Mouse (Mus musculus) small intestine, adult 2 months (tissue): Measurements from ENCODE around the gene Tube1. TPM values are rescaled to one million over a fixed set of nuclear protein-coding genes. Genes with fewer than 3 reads are reported as not detected.

Experiments
- H3K27ac ChIP-seq: fragments of 200-500 bp; 2 replicates; pipeline ENCODE4 v1.5.1; 2012; ENCODE audit warnings: low read depth, low read length, control low read depth, inconsistent platforms; ENCODE audit not compliant: insufficient read depth
- H3K27me3 ChIP-seq: fragments of 200-500 bp; 2 replicates; pipeline ENCODE4 v1.6.1; 2012; ENCODE audit warnings: mild to moderate bottlenecking, moderate library complexity, low read length, inconsistent platforms; ENCODE audit not compliant: control insufficient read depth, insufficient read depth
- H3K36me3 ChIP-seq: fragments of 200-500 bp; 2 replicates; pipeline ENCODE4 v1.6.1; 2012; ENCODE audit warnings: mild to moderate bottlenecking, low read length, control low read depth, inconsistent platforms; ENCODE audit not compliant: control insufficient read depth, insufficient read depth
- H3K4me1 ChIP-seq: fragments of 200-500 bp; 2 replicates; pipeline ENCODE4 v1.6.1; 2012; ENCODE audit warnings: low read length, inconsistent platforms, mixed read lengths; ENCODE audit not compliant: control insufficient read depth, insufficient read depth, insufficient read length
- H3K4me3 ChIP-seq: fragments of 200-500 bp; 2 replicates; pipeline ENCODE4 v1.5.1; 2012; ENCODE audit warnings: low read depth, mild to moderate bottlenecking, control low read depth, inconsistent platforms, low read length, moderate library complexity
- CTCF ChIP-seq: fragments of 200-500 bp; IDR thresholded peaks from 2 replicates; pipeline ENCODE4 v1.5.1; 2012; ENCODE audit warnings: low read depth, mild to moderate bottlenecking, control low read depth, inconsistent platforms, low read length, moderate library complexity, mixed read lengths; ENCODE audit not compliant: insufficient replicate concordance, insufficient read length; ENCODE audit errors: extremely low read depth
- POLR2A ChIP-seq: fragments of 200-500 bp; IDR thresholded peaks from 2 replicates; pipeline ENCODE4 v1.6.1; 2012; ENCODE audit warnings: low read depth, mild to moderate bottlenecking, control low read depth, inconsistent platforms, low read length, moderate library complexity
- WGBS: fragments of 180-500 bp; shearing (Covaris S2); methylation state at CpG from one replicate; pipeline ENCODE4 v1.1.7; 2018; 5-methylcytosine and 5-hydroxymethylcytosine counted together
- polyA plus RNA-seq: library from polyadenylated mRNA; depleted of rRNA; stranded (reverse); fragments of >200 nt; gene quantifications from 2 replicates; pipeline ENCODE4 v1.2.3, GENCODE M21; 2012

Gene Tube1
- polyA plus RNA-seq, 1 experiment = 1.6 TPM

DNA sequence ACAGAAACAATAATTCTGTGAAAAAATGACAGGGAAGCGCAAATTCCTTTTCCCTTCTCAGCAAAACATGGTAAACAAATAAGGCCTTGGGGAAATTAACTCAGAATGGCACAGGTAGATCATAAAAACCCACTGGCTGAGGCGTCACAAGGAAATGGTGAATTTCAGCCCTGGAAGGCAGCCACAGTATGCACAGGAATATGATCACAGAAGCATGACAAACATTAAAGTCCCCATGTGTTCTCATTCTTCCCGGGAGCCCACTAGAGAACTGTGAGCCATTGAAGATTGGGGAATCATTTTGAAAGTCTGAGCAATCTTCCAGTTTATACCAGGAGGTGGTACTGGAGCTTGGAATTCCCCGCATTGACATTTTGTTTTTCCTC, 24.3 kb upstream of the Tube1 start:
- WGBS = 65% methylated on average over 4 of the region's 4 CpGs
- Histone ChIP-seq H3K27me3 (no peaks in the 10 kb centered on the region), H3K4me3 (no peak overlapping the region), H3K4me1 (no peaks in the 10 kb centered on the region), H3K36me3 (no peaks in the 10 kb centered on the region; the same call in 1 of the 2 replicates), H3K27ac (no peak overlapping the region)
- TF ChIP-seq CTCF (no peak), POLR2A (no peak)

GRCm38 (mm10) chr10:39121412-39121811, 12.4 kb upstream of the Tube1 start:
- no peaks in the 10 kb centered on the region for H3K4me1 ChIP-seq
- H3K36me3 ChIP-seq = no peaks in the 10 kb centered on the region
- H3K27ac ChIP-seq = no peak overlapping the region
- no peak overlapping the region for H3K4me3 ChIP-seq
- no peaks in the 10 kb centered on the region for H3K27me3 ChIP-seq
- 25% methylated on average over 4 of the region's 4 CpGs for WGBS
- no peak for TF ChIP-seq CTCF
- no peak for TF ChIP-seq POLR2A

DNA sequence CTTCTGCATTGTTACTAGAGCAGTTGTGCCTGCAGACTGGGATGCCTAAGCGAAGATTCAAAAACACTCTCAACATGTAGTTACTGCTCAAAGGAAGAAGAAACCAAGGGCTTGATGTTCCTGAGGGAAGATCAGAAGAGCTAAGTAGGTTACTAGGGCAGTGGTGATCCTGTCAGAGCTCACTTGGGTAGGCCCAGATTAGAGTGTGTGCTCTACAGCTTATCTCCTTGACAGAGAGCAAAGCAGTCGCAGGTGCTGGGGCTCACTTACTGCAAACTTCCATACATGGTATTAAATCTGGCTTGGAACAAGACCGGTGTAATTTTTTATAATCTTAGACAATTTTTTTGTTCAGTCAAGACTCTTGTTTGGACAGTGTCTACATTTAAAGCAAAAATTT, 4.0 kb downstream of the Tube1 start:
- peaks cover 2% of the 10 kb centered on the region; the same call in 1 of the 2 replicates for H3K36me3 ChIP-seq
- H3K27ac ChIP-seq = no peak overlapping the region
- WGBS = 87% methylated on average over 3 of the region's 3 CpGs
- no peaks in the 10 kb centered on the region for H3K27me3 ChIP-seq
- H3K4me3 ChIP-seq = no peak overlapping the region
- TF ChIP-seq CTCF = no peak
- no peak for TF ChIP-seq POLR2A
- H3K4me1 ChIP-seq = peaks cover 2% of the 10 kb centered on the region; the same call in 1 of the 2 replicates

GRCm38 (mm10) chr10:39138761-39139160, 5.0 kb downstream of the Tube1 start:
- Histone ChIP-seq H3K27me3 (no peaks in the 10 kb centered on the region), H3K36me3 (peaks cover 2% of the 10 kb centered on the region; the same call in 1 of the 2 replicates), H3K4me3 (no peak overlapping the region), H3K27ac (no peak overlapping the region), H3K4me1 (no peaks in the 10 kb centered on the region)
- 87% methylated on average over 6 of the region's 6 CpGs for WGBS
- no peak for TF ChIP-seq POLR2A
- no peak for TF ChIP-seq CTCF

DNA sequence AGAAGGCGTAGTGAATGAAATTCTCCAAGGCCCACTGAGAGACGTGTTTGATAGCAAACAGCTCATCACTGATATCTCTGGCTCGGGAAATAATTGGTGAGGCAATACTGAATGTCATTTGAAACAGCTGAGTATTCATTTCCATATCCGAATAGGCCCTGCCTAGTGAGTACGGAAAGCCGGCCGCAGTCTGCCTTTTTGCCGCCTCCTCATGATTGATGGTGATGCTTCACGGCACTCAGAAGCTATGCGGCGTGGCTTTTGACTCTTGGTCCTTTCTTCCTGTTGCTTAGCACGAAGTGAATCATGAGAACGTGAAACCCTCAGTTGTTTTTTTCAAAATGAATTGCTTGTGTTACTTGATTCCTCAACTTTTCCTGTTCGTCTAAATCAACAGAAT, 7.1 kb downstream of the Tube1 start:
- WGBS = 90% methylated on average over 14 of the region's 14 CpGs
- H3K4me3 ChIP-seq = no peak overlapping the region
- no peak overlapping the region for H3K27ac ChIP-seq
- H3K27me3 ChIP-seq = no peaks in the 10 kb centered on the region
- TF ChIP-seq CTCF (no peak), POLR2A (no peak)
- no peaks in the 10 kb centered on the region for H3K4me1 ChIP-seq
- H3K36me3 ChIP-seq = peaks cover 3% of the 10 kb centered on the region; the same call in 1 of the 2 replicates

GRCm38 (mm10) chr10:39141401-39141800, 7.6 kb downstream of the Tube1 start:
- H3K27ac ChIP-seq = no peak overlapping the region
- WGBS = 95% methylated on average over 2 of the region's 2 CpGs
- no peaks in the 10 kb centered on the region for H3K27me3 ChIP-seq
- no peaks in the 10 kb centered on the region for H3K4me1 ChIP-seq
- H3K36me3 ChIP-seq = peaks cover 3% of the 10 kb centered on the region; the same call in 1 of the 2 replicates
- TF ChIP-seq POLR2A = no peak
- no peak for TF ChIP-seq CTCF
- H3K4me3 ChIP-seq = no peak overlapping the region

GRCm38 (mm10) chr10:39142216-39142615, 8.4 kb downstream of the Tube1 start:
- H3K36me3 ChIP-seq = peaks cover 3% of the 10 kb centered on the region; the same call in 1 of the 2 replicates
- H3K4me1 ChIP-seq = no peaks in the 10 kb centered on the region
- no peaks in the 10 kb centered on the region for H3K27me3 ChIP-seq
- no peak overlapping the region for H3K4me3 ChIP-seq
- TF ChIP-seq CTCF = no peak
- no peak for TF ChIP-seq POLR2A
- H3K27ac ChIP-seq = no peak overlapping the region
- 94% methylated on average over 12 of the region's 12 CpGs for WGBS

- Histone ChIP-seq H3K36me3 (no peaks in the 10 kb centered on the region), H3K4me1 (no peaks in the 10 kb centered on the region), H3K27ac (no peak overlapping the region), H3K4me3 (no peak overlapping the region), H3K27me3 (no peaks in the 10 kb centered on the region)
- 89% methylated on average over 5 of the region's 5 CpGs for WGBS
- TF ChIP-seq POLR2A (no peak), CTCF (no peak)
Measured at GRCm38 (mm10) chr10:39156719-39157118, 22.9 kb downstream of the Tube1 start.
